Mouse (Mus musculus) heart, postnatal 4 days (tissue): ENCODE measurements around the gene Vstm2l. TPM values are rescaled to one million over a fixed set of nuclear protein-coding genes. Genes with fewer than 3 reads are reported as not detected.

Experiments
- total RNA-seq, 2 experiments: library from RNA; stranded (reverse); gene quantifications; 2 replicates each; pipeline ENCODE4 v1.2.3; 2021

The Vstm2l gene
- total RNA-seq, 2 experiments from 2014 or later, result 0.32 TPM; not detected in 1

Other genes with a start within 250 kb of the Vstm2l start
- gene Ctnnbl1, start 177.3 kb upstream of the Vstm2l start, total RNA-seq, result 10 to 100 TPM; 16.8 to 18.2 TPM
- gene Tti1, start 113.8 kb downstream of the Vstm2l start, total RNA-seq, result 10 to 100 TPM; 25.2 to 27.4 TPM
- gene Rprd1b, start 113.8 kb downstream of the Vstm2l start, total RNA-seq, result 10 to 100 TPM; 29.0 to 36.3 TPM
- 100 to 1,000 TPM; 254 to 273 TPM for gene Tgm2, start 231.8 kb downstream of the Vstm2l start, total RNA-seq